Mouse (Mus musculus) neural tube, embryonic 10.5 days (tissue): ENCODE measurements around the gene Tnip1.
A peak's percentile ranks its signal among the peaks of the same experiment; 100 is the strongest.

Experiments used
- DNase-seq: peaks from one replicate; pipeline ENCODE4 v3.0.0-alpha.2; 2017; ENCODE audit warnings: low spot score; ENCODE audit errors: extremely low spot score

Gene Tnip1

DNA sequence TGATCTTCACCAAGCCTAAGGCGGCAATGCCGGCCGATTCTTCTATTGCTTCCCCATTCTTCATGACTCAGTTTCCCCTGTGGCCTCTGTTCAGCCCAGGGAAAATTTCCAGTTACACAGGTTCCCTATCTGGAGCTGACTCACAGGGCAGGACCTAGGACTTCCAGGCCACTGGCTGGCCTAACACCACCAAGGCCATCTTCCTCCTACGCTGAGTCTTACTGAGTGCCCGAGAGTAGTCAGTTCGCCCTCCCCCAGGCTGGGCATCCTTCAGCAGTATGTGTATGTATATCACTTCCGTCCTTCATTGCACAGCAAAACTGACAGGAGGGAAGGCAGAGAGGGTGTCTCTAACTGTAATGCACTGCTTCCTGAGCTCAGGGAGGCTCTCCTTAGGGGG, 28.5 kb downstream of the Tnip1 start:
- DNase-seq = no peak

DNA sequence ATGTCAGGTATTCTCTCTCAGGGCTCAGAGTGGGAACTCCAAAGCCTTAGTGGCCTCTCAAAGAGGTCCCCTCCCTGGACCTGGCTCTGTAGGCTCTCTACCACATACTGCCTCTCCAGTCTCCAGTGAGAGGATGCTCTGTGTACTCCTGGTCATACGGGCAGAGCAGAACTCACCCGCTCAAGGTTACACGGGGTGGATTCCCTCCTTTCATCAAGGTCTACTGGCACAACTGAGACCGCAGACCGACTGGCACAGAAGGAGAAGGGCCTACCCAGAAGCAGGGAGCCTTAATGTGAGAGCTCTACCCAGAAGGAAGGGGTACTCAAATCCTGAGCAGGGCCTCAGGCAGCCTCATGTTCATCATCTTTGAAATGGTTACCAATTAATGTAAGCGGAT, 30.2 kb downstream of the Tnip1 start:
- no peak for DNase-seq

DNA sequence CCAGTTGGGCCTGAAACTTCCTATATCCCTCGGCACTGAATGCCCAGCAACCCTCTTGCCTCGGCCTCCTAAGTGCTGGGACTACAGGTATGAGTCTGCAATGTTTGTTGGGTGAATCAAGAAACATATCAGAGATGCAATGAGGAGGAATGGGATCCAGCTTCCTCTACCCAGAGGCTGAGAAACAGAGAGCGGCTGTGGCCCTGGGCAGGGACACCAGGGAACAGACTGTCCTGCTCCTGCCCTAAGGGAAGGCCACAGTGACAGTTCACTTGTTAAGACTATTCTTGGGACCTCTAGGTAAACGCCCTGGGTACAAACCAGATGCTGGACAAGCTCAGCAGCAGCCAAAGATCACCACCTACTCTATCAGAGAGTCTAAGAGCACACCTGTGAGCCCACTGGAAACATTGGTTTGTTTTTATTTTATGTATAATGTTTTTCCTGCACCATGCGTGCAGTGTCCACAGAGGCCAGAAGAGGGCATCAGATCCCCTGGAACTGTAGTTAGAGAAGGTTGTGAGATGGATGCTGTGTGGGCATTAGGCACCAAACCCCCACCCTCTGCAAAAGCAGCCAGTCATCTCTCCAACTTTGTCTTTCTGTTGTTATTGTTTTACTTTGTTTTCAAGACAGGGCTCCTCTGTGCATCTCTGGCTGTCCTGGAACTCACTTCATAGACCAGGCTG, 31.2 kb downstream of the Tnip1 start:
- DNase-seq = peak; percentile 46

DNA sequence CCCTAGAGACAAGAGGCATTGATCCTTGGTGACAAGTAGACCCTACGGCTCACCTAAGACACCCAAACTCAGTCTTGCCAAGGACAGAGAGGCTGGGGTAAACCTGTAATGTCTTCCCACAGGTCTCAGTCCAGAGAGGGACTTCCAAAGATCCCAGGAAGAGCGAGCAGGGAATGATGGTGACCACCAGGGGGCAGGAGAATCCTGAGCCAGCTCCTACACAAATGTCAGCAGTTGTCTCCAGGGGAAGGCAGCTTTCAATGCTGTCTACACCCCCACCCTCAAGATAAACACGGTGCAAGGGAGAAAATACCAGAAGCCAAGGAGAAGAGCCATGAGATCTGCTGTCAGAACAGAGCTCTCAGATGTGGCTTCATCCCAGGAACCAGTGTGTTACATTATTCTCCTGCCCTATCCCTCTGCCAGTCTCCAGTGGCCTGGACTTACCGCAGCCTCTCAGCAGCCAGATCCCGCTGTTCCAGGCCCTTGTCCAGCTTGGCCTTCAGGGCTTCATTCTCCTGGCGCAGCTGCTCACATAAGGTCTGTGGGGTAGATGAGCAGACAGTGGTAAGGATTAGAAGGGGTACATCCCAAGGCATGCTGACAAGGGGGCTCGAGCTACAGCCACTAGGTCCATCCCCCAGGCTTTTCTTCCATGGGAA, 32.3 kb downstream of the Tnip1 start:
- peak; percentile 56 for DNase-seq

DNA sequence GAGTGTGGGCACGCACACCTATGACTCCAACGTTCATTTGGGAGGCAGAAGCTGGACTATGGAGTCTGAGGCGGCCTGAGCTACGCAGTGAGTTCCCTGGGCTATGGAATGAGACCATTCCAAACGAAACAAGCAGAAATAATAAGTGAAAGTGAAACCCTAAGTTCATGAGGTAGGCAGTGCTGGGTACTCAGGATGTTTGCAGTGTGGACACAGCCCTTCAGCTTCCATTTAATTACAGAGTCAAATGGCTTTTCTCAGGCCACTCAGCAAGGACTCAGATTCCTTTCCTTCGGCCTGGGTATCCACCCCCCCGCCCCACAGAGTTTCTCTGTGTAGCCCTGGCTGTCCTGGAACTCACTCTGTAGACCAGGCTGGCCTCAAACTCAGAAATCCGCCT, 33.0 kb downstream of the Tnip1 start:
- DNase-seq = no peak

DNA sequence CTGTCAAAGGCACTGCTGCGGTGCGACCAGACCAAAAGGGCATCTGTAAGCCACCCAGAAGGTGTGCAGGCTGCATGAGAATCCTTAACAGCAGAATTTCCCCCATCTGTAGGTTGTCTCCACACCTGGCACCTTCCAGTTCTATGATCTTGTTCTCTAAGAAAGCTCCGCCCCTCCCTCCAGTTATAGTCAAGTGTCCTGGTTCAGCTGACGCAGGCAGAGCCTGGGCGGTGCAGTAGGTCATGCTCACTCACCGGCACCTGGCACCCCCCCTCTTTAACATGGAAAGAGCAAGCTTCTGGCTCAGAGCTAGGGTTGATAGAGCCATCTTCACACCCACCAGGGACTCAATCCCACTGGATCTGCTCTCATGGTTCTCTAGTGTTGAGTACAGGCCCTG, 33.4 kb downstream of the Tnip1 start:
- no peak for DNase-seq

DNA sequence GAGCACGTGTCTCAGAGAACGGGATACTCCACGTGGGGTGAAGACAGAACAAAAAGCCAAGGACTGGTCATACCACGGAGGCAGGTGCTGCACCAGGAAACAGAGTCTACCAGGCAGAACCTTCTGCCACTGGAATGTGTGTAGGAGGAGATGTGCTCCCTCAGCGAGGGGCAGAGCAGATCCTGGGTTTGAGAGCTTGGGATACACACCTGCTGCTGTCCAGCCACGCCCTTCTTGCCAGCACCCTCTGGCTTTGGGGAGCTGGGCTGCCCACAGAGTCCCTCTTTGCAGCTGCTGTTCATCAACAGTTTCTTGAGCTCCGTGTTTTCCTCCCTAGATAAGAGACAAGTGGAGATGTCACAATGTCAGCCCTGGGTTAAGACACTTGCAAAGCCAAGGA, 33.8 kb downstream of the Tnip1 start:
- DNase-seq = no peak

DNA sequence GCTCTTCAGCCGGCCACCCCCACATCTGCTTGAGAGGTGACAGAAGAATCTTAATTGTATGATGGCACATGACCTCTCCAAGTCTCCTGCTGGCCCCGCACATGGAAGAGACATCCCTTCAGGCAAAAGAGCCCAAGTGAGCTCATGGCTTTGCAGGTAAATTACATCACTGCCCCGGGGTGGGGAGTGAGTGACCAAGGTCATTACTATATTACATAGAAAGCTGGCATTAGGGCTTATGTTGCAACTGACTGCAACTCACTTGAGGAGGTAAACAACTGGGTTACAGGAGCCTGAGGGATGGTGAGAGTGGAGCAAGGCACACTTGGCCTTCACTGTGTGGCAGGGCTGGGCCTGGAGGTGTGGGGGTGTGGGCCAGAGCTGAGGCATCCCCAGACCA, 34.5 kb downstream of the Tnip1 start:
- DNase-seq = no peak

DNA sequence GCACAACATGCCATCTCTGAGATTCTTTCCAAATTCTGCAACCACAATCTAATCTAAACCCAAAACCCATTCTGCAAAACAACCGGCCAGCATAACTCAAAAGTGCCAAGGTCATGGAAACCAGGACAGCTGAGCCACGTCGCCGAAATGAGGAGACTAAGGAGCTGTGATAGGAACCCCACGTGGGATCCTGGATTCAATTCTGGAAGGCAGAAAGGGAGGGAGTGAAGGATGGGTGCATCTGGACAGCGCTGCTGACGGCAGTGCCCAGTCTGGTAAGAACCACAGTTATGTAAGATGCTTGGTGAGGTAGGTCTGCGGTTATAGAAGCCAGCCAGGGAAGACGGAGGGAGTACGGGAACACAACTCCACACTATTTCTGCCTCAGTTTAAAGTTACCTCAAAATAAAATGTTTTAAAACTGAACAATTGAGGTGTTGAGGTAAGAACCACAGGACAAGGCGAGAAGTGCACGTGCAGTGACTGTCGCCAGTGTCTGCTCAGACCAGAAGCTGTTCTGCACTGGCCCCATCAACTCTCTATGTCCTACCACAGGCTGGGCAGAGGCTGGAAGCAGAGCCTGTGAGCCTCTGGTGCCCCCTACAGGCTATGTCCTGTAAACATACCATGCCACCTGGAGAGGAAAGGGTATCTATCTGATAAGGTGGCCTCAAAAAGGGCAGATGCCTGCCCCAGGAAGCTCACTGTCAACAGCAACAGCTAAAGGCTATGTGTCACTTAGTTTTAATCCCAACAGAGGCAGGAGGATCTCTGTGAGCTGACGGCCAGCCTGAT, 35.2 kb downstream of the Tnip1 start:
- peak; percentile 65 for DNase-seq

DNA sequence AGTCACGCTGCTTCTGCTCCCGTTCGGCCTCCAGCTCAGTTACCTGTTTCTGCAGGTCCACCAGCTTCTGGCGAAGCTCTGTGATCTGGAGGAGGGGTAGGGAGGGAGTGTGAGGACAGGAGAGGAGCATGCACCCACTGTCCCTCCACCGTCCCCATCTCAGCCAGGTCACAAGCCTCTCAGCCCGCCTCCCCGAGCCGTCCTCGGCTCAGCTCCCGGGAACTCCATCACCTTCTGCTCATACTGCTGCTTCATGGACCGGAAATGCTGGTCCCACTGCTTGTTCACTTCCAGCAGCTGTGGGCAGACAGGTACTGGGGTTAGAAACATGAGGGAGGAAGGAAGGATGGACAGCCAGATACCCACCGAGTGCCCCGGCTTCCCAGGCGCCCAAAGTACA, 38.6 kb downstream of the Tnip1 start:
- DNase-seq = no peak

DNA sequence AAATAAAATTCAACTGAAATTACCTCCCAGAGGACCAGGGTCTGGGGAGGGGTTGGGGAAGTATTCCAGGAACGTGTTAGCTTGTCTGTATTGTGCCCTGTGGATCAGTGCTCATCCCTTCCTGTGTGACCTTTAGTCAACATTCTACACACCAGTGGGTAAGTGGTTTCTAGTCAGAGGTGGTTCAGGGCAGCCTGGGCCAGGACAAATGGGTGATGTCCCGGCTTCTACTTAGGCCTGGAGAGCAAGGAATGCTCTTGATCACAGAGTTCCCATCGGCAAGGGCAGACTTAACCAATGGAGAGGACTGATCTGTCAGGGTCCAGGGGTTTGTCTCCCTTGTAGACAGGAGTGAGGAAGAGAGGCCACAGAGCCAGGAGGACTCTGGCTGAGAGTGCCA, 40.2 kb downstream of the Tnip1 start:
- no peak for DNase-seq

DNA sequence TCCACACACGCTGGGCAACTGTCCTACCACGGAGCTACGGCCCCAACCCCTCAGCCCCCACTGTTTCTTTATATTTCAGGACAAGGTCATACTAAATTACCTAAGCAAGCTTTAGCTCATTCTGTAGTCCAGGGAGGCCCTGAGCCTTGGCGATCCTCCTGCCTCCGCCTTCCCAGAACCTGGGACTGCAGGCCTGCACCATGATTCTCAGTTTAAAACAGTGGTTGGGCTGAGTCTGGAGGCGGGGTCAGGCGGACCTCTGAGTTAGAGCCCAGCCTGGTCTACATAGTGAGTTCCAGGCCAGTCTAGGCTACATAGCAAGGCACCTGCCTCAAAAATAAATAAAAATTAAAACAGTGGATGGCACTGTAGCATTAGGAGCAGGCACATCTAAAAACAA, 40.9 kb downstream of the Tnip1 start:
- peak; percentile 29 for DNase-seq

DNA sequence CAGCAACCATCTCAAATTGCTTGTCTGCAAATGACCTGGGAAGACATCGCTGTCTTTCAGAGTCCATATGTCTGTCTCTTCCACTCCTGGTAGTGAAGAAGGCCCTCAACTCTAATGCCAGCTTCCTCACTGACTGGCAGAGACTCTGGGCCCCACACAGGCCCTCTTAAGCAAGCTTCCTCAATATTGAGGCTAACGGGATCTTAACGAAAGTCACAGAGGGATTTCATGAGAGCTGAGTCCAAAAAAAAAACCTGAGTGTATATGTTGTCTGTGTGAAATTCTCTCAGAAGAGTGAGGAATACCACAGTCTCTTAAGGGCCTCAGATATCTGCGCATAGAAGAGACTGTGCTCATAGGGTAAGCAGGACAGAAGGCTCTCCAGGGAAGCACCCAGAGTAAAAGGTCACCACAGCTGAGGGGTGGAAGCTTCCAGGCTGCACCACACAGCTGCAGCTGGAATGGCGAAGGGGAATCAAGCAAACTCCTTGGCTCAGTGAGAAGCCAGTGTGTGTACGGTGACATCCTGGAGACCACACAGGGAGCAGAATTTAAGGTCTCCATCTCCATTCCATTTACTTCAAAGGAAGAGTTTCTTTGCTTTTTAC, 41.6 kb downstream of the Tnip1 start:
- DNase-seq = no peak

DNA sequence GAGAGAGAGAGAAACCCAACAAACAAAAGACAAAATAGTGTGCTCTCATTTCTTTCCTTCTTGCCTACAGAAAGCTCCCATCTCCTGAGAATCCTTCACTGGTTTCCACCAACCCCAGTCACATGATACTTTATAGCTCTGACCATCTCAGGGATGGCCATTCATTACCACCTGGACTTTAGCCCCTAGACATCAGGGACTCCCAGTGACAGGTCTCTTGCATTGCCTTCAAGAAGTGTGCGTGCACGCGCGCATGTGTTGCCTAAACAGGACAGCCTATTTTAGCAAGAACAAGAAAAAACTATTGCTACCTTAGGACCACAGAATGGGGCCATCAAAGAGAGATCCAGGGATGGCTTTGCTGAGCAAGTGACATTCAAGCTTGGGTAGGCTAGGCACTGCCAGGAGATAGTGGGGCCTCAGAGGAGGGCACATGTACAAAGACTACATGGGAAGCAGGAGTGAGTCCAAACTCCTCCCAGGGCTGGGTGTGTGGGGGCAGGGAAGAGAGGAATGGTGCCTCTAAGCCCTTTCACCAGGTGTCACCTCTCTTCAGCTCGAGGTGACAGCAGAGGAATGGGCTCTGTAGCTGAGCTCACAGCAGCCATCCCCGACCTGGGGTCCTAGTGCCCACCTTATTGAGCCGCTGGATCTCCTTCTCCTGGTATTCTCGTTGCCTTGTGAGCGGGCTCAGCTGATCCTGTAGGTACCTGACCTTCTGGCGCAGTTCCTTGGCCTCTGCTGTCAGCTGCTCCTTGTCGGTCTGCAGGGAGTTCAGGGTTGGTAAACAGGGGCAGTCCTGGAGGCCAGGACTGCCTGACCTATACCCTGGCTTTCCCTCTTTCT, 42.4 kb downstream of the Tnip1 start:
- DNase-seq = no peak

DNA sequence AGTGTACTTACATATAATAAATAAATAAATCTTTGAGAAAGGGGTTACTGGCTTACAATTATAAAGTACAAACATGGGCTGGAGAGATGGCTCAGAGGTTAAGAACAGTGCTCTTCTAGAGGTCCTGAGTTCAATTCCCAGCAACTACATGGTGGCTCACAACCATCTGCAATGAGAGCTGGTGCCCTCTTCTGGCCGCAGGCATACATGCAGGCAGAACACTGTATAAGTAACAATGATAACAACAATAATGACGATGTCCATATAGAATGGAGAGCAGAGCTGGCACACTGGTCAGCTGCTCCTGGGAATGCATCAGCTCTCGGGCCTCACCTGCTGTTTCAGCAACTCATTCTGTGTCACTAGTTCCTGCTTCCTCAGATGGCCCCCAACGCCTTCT, 44.4 kb downstream of the Tnip1 start:
- DNase-seq = no peak

DNA sequence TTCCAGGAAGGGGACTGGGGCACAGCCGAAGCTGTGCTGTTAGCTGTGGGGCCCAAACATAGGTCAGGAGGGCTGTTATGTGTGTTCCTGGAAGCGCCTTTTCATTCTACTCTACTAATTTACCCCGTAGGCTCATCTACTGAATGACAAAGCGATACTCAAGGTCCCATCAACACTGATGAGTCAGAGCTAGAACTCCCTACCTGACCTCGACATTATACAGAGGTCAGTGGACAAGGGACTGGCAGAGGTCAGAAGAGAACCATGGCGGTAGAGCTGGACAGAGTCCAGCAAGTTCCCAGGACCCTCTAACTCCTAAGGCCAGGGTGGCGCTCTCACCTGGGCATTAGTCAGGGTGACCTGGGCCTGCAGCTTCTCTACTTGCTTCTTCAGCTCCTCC, 45.3 kb downstream of the Tnip1 start:
- DNase-seq = no peak

DNA sequence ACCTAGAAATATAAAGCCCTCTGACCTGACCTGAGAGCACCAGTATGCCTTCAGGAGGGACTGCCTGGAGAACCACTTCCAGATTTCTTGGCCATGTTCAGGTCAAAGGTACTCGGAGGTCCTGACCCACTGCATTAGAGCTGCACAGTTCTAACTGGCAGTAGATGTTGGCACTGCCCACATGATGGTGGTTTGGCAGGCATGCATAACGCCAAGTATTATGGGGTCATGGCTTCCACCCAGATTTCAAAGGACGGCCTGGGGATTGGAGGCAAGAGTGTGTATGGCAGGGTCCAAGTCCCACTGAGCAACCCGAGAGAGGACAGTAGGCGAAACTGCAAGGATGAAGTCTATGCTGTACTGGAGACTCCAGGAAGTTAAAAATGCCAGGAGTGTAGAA, 48.9 kb downstream of the Tnip1 start:
- DNase-seq = no peak

DNA sequence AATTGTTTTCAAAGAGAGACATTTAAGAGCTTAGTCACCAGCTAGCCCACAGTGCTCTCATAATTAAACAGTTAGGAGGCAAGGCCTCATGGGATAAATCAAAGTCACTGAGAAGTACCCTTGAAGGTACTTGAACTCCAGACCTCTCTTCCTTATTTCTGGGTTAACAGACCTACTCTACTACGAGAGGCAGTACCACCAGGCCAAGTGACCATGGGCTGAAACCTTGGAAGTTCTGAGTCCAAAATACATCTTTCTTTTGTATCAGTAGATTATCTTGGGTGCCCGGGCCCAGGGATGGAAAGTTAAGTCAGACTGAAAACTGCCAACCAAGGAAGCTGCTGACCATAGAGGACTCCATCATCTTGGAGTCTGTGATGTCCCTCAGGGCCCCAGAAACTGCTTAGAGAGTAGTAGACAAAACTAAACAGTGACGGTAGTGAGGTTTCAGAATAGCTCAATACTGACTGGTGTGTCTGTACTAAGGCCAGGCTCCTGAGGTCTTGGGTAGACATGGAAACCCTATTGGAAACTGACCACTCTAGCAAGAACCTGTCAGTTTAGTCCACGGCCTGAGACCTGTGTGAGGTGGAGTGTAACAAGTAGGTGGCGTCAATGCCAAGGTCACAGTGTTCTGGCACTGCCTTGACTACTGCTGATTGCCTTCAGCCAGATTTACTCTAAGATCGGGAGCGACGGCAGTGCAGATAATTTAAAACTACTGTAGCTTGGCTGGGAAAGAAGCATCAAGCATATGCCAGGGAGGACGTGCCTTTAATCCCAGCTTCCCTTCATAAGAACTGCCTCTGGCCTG, 50.0 kb downstream of the Tnip1 start:
- no peak for DNase-seq

DNA sequence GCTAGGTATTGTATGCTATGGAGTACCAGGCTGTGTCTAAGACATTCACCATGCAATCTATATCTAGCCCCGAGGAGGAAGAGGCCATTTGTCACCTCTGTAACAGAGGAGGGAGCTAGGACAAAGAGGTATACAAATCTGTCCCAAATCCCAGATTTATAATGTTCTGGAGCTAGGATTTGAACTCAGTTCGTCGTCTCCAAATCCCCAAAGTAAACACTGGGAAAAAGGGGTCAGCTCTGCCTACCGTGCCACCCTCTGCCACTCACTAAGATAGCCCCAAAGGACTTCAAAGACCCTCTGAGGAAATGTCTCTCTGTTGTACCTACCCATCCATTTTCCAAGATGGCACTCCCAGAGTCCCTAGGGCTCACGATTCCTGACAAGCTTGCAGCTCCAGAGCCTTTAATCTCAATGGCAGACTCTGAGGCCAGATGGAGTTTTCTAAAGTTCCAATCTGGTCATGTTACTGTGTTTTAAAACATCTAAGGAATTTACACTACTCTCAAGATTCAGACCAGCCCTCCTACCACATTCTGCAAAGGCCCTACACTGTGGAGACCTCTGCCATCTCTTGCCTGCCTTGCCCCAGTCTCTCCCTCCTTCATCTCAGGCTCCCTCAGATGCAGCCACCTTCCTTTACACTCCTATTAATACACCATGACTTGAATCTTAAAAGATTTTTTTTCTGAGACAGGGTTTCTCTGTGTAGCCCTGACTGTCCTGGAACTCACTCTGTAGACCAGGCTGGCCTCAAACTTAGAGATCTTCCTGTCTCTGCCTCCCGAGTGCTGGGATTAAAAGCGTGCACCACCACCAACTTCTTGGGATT, 50.8 kb downstream of the Tnip1 start:
- DNase-seq = no peak

DNA sequence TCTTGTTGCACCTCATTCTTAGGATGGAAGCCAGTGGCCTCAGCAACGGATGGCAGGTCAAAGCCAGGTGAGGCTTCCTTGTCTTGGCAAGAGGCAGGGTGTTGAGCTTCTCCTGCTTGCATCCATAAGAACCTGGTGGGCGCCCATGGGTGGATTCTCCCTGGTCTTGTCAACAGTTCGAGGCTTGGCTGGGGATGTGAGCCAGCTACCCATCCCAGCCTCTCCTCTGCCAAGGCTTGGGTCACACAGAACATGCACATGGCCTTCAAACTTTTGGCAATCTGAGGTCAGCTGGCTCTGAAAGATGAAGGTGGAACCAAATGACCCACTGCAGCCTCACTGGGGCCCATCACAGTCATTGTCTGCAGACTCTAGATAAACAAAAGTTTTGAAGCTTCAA, 51.5 kb downstream of the Tnip1 start:
- DNase-seq = no peak
